8 mouse cellular contexts compared by ENCODE assay signal in genomic region chr13:17944078-17944917, GRCm38 (mm10). TPM values are rescaled to one million over a fixed set of nuclear protein-coding genes. Genes with fewer than 3 reads are reported as not detected.
DNase-seq lines count a peak whose midpoint lies in the region; ATAC-seq and TF ChIP-seq lines count a peak whose summit lies in the region.

Rala (minus strand) TSS chr13:17944239.

- H3K27ac ChIP-seq in CH12.LX (ENCODE audit: insufficient read depth, low read depth): peak within 1 kb of the TSS; percentile 17; the same call in 1 of the 2 replicates
- peak within 1 kb of the TSS; percentile 94 for H3K27ac ChIP-seq in forebrain, embryonic 12.5 days
- H3K27ac ChIP-seq in heart, postnatal 0 days (ENCODE audit: low read depth): peak within 1 kb of the TSS; percentile 92
- H3K27ac ChIP-seq in liver, postnatal 0 days (ENCODE audit: low read depth): peak within 1 kb of the TSS; percentile 89
- peak within 1 kb of the TSS; percentile 98 for H3K27ac ChIP-seq in neural tube, embryonic 14.5 days (ENCODE audit: low read depth, low read length)

- H3K9ac ChIP-seq in CH12.LX (ENCODE audit: insufficient read depth, low read depth): peak within 1 kb of the TSS; percentile 97
- peak within 1 kb of the TSS; percentile 94 for H3K9ac ChIP-seq in forebrain, embryonic 12.5 days
- H3K9ac ChIP-seq in heart, postnatal 0 days (replicated peaks; ENCODE audit: low read depth, low read length): peak within 1 kb of the TSS; percentile 84
- H3K9ac ChIP-seq in liver, postnatal 0 days (replicated peaks): peak within 1 kb of the TSS; percentile 77
- peak within 1 kb of the TSS; percentile 98 for H3K9ac ChIP-seq in neural tube, embryonic 14.5 days (replicated peaks; ENCODE audit: low read depth, low read length)

- no peak for TF ChIP-seq CTCF in CH12.LX (conservative IDR thresholded peaks at IDR 0.05 in 1 of 2, IDR thresholded peaks at IDR 0.05 in 1 of 2; ENCODE audit: low read depth in 2 of 2, low read length in 2 of 2)
- no peak for TF ChIP-seq CTCF in heart, postnatal 0 days (IDR thresholded peaks at IDR 0.05; ENCODE audit: low read depth)
- TF ChIP-seq CTCF in liver, postnatal 0 days (IDR thresholded peaks at IDR 0.05; ENCODE audit: low read depth): no peak

- in situ Hi-C loops in CH12.LX (cut with MboI; ENCODE audit: low pct_ligation_motif_present, low pct_unique_long_range_greater_than_20kb, low sequenced_read_pairs): loop anchor here (10.0 kb wide), 1 partner anchor 51 kb away; the partner anchor contains the start of gene Yae1d1

- dilution Hi-C loops in CH12.LX (cut with MboI; ENCODE audit: extremely low pct_ligation_motif_present, extremely low pct_unique_long_range_greater_than_20kb, low sequenced_read_pairs): no loop called here

- H3K27me3 ChIP-seq in CH12.LX (replicated peaks): no peaks in the 10 kb centered on the region
- peaks cover 6% of the 10 kb centered on the region; the same call in 1 of the 2 replicates for H3K27me3 ChIP-seq in forebrain, embryonic 12.5 days
- no peaks in the 10 kb centered on the region for H3K27me3 ChIP-seq in heart, postnatal 0 days (ENCODE audit: control insufficient read depth, insufficient read depth, low read length)
- no peaks in the 10 kb centered on the region for H3K27me3 ChIP-seq in liver, postnatal 0 days (ENCODE audit: insufficient read depth, low read length)
- H3K27me3 ChIP-seq in neural tube, embryonic 14.5 days (ENCODE audit: control insufficient read depth, insufficient read depth, low read length): no peaks in the 10 kb centered on the region

- TF ChIP-seq POLR2A in CH12.LX (IDR thresholded peaks at IDR 0.05; ENCODE audit: low read depth, low read length): peak; percentile 85

- no peak for TF ChIP-seq RAD21 in CH12.LX (IDR thresholded peaks at IDR 0.05; ENCODE audit: low read depth, low read length)

- H3K4me3 ChIP-seq in CH12.LX (replicated peaks in 1 of 3; ENCODE audit: low read depth in 2 of 3, low read length in 2 of 3, poor library complexity in 1 of 3): peak within 1 kb of the TSS; percentile 75 to 94 (median 75)
- H3K4me3 ChIP-seq in forebrain, embryonic 12.5 days (replicated peaks): peak within 1 kb of the TSS; percentile 94
- H3K4me3 ChIP-seq in heart, postnatal 0 days (ENCODE audit: low read depth, low read length): peak within 1 kb of the TSS; percentile 85
- H3K4me3 ChIP-seq in liver, postnatal 0 days (ENCODE audit: low read depth, low read length): peak within 1 kb of the TSS; percentile 78
- H3K4me3 ChIP-seq in neural tube, embryonic 14.5 days (ENCODE audit: low read depth, low read length): peak within 1 kb of the TSS; percentile 94

- peaks cover 0 to 3% of the 10 kb centered on the region in 2 experiments for H3K36me3 ChIP-seq in CH12.LX (replicated peaks in 1 of 2; ENCODE audit: control insufficient read depth in 1 of 2, insufficient read depth in 1 of 2, low read length in 1 of 2)
- no peaks in the 10 kb centered on the region for H3K36me3 ChIP-seq in forebrain, embryonic 12.5 days (replicated peaks)
- no peaks in the 10 kb centered on the region for H3K36me3 ChIP-seq in heart, postnatal 0 days (replicated peaks; ENCODE audit: control insufficient read depth, insufficient read depth, low read length)
- no peaks in the 10 kb centered on the region for H3K36me3 ChIP-seq in liver, postnatal 0 days (replicated peaks; ENCODE audit: insufficient read depth, low read length)
- no peaks in the 10 kb centered on the region for H3K36me3 ChIP-seq in neural tube, embryonic 14.5 days (ENCODE audit: control insufficient read depth, insufficient read depth, low read length)

- TF ChIP-seq EP300 in CH12.LX (IDR thresholded peaks at IDR 0.05; ENCODE audit: low read length): no peak
- TF ChIP-seq EP300 in heart, postnatal 0 days (IDR thresholded peaks at IDR 0.05; ENCODE audit: low read depth): no peak
- TF ChIP-seq EP300 in liver, postnatal 0 days (IDR thresholded peaks at IDR 0.05; ENCODE audit: low read depth): no peak

- ATAC-seq in forebrain, embryonic 12.5 days (ENCODE audit: low FRiP score): peak; percentile 100
- peak; percentile 99 for ATAC-seq in heart, postnatal 0 days (ENCODE audit: insufficient read depth, low read depth)
- ATAC-seq in liver, postnatal 0 days: peak; percentile 99
- peak; percentile 100 for ATAC-seq in neural tube, embryonic 14.5 days (ENCODE audit: low read depth)

- H3K4me1 ChIP-seq in CH12.LX (ENCODE audit: control insufficient read depth in 1 of 2, insufficient read depth in 2 of 2): peaks cover 4 to 37% of the 10 kb centered on the region in 2 experiments; a peak in 2 of 4 replicates
- H3K4me1 ChIP-seq in forebrain, embryonic 12.5 days: peaks cover 12% of the 10 kb centered on the region
- peaks cover 14% of the 10 kb centered on the region for H3K4me1 ChIP-seq in heart, postnatal 0 days (ENCODE audit: control insufficient read depth, insufficient read depth)
- H3K4me1 ChIP-seq in liver, postnatal 0 days (ENCODE audit: insufficient read depth): peaks cover 12% of the 10 kb centered on the region
- 0 out of 2 replicates have a peak, but pooled peaks cover 8% of the 10 kb centered on the region for H3K4me1 ChIP-seq in neural tube, embryonic 14.5 days (ENCODE audit: control insufficient read depth, insufficient read depth, low read length)

- no peaks in the 10 kb centered on the region for H3K9me3 ChIP-seq in CH12.LX (replicated peaks; ENCODE audit: low read length)
- no peaks in the 10 kb centered on the region for H3K9me3 ChIP-seq in forebrain, embryonic 12.5 days
- no peaks in the 10 kb centered on the region for H3K9me3 ChIP-seq in heart, postnatal 0 days (replicated peaks; ENCODE audit: control insufficient read depth, low read length)
- no peaks in the 10 kb centered on the region for H3K9me3 ChIP-seq in liver, postnatal 0 days (ENCODE audit: low read length)
- H3K9me3 ChIP-seq in neural tube, embryonic 14.5 days (ENCODE audit: control insufficient read depth, low read length): no peaks in the 10 kb centered on the region

- 10% methylated on average over 51 of the region's 69 CpGs for WGBS in forebrain, embryonic 12.5 days
- 11% methylated on average over 34 of the region's 69 CpGs for WGBS in heart, postnatal 0 days
- WGBS in large intestine, adult 2 months: 4% methylated on average over 66 of the region's 69 CpGs
- WGBS in liver, postnatal 0 days (ENCODE audit: insufficient replicate concordance): 8% methylated on average over 54 of the region's 69 CpGs
- 10% methylated on average over 50 of the region's 69 CpGs for WGBS in neural tube, embryonic 14.5 days

- peak; percentile 72 for DNase-seq in CH12.LX (ENCODE audit: extremely low read depth)
- DNase-seq in c-Kit-positive CD71-positive TER-119-negative erythroid progenitor cells, embryonic 14.5 days (ENCODE audit: low read depth): peak; percentile 67
- DNase-seq in heart, postnatal 0 days (ENCODE audit: low spot score): peak; percentile 89
- DNase-seq in large intestine, adult 2 months (ENCODE audit: low read depth, low spot score): peak; percentile 59
- peak; percentile 92 for DNase-seq in liver, postnatal 0 days
- DNase-seq in testis, postnatal 10 days (ENCODE audit: low spot score): peak; percentile 96

- peaks cover 4% of the 10 kb centered on the region; the same call in 1 of the 2 replicates for H3K79me2 ChIP-seq in CH12.LX (replicated peaks; ENCODE audit: control insufficient read depth, extremely low read depth, insufficient read depth, poor library complexity, severe bottlenecking)

- peak within 1 kb of the TSS; percentile 83 for H3K4me2 ChIP-seq in CH12.LX (ENCODE audit: insufficient read depth, low read depth, poor library complexity, severe bottlenecking)
- H3K4me2 ChIP-seq in forebrain, embryonic 12.5 days: peak within 1 kb of the TSS; percentile 75
- peak within 1 kb of the TSS; percentile 80 for H3K4me2 ChIP-seq in heart, postnatal 0 days (ENCODE audit: low read depth, low read length)
- peak within 1 kb of the TSS; percentile 80 for H3K4me2 ChIP-seq in liver, postnatal 0 days (ENCODE audit: low read depth, low read length)
- H3K4me2 ChIP-seq in neural tube, embryonic 14.5 days (ENCODE audit: low read depth, low read length): peak within 1 kb of the TSS; percentile 75

TF ChIP-seq in CH12.LX, 34 proteins besides CTCF, POLR2A, EP300 and RAD21 (continues in another document):
- TF ChIP-seq E2F4 (IDR thresholded peaks at IDR 0.05; ENCODE audit: insufficient replicate concordance, low read depth, low read length): no peak
- TF ChIP-seq MAZ (IDR thresholded peaks at IDR 0.05; ENCODE audit: low read depth, low read length): peak; percentile 79
- peak; percentile 93 for TF ChIP-seq ZMIZ1 (IDR thresholded peaks at IDR 0.05; ENCODE audit: low read depth, low read length)
- peak; percentile 48 for TF ChIP-seq NRF1 (IDR thresholded peaks at IDR 0.05; ENCODE audit: low read depth, low read length)
- no peak for TF ChIP-seq ZNF384 (IDR thresholded peaks at IDR 0.05; ENCODE audit: low read depth, low read length)
- peak; percentile 67 for TF ChIP-seq MXI1 (IDR thresholded peaks at IDR 0.05; ENCODE audit: low read depth, low read length)
- no peak for TF ChIP-seq ZKSCAN1 (IDR thresholded peaks at IDR 0.05; ENCODE audit: borderline replicate concordance, low read depth, low read length)
- TF ChIP-seq ELF1 (IDR thresholded peaks at IDR 0.05; ENCODE audit: low read depth, low read length): peak; percentile 85
- peak; percentile 67; the same call in 1 of the 2 replicates for TF ChIP-seq POLR2AphosphoS2 (IDR thresholded peaks at IDR 0.05; ENCODE audit: low read depth, low read length)
- peak; percentile 76; the same call in 1 of the 2 replicates for TF ChIP-seq KAT2A (IDR thresholded peaks at IDR 0.05; ENCODE audit: insufficient replicate concordance, low read length)
- TF ChIP-seq USF2 (conservative IDR thresholded peaks at IDR 0.05; ENCODE audit: low read depth, low read length): no peak
- 0 out of 2 replicates have a peak, but pooled peaks have one; percentile 18 for TF ChIP-seq MEF2A (IDR thresholded peaks at IDR 0.05; ENCODE audit: borderline replicate concordance, low read depth, low read length)
- TF ChIP-seq SIN3A (IDR thresholded peaks at IDR 0.05; ENCODE audit: low read length): peak; percentile 73
- no peak for TF ChIP-seq RCOR1 (conservative IDR thresholded peaks at IDR 0.05; ENCODE audit: low read depth, low read length)
- TF ChIP-seq MAX (IDR thresholded peaks at IDR 0.05; ENCODE audit: low read length): 0 out of 2 replicates have a peak, but pooled peaks have one; percentile 7

RNA-seq across cellular contexts. Expression of gene Rala, which starts in this region (rescaled TPM):
- total RNA-seq in CH12.LX (2012; rRNA removed): 26.1 and 31.1 TPM in 2 replicates
- total RNA-seq in CH12.LX (2014; rRNA removed): 26.7 and 32.0 TPM in 2 replicates
- polyA plus RNA-seq in CH12.LX (2012; ENCODE audit: insufficient read length, low read depth): 45.3 and 70.1 TPM in 2 replicates
- polyA plus RNA-seq in forebrain, embryonic 12.5 days (2016; fragmentation: Nextera tagmentation; extraction: Ambion mirVana): 134 and 141 TPM in 2 replicates
- total RNA-seq in heart, postnatal 0 days (2014; rRNA removed; ENCODE audit: low replicate concordance): 19.0 and 37.8 TPM in 2 replicates
- 77.0 and 77.1 TPM in 2 replicates for polyA plus RNA-seq in heart, postnatal 0 days (2015; fragmentation: Nextera tagmentation; extraction: Ambion mirVana)
- polyA plus RNA-seq in large intestine, adult 2 months (2012; rRNA removed): 19.9 and 26.9 TPM in 2 replicates
- polyA plus RNA-seq in liver, postnatal 0 days (2015; fragmentation: Nextera tagmentation; extraction: Ambion mirVana): 25.6 and 29.3 TPM in 2 replicates
- polyA plus RNA-seq in neural tube, embryonic 14.5 days (2014; fragmentation: Nextera tagmentation; extraction: Ambion mirVana): 202 and 224 TPM in 2 replicates

Comparison
In these comparisons a context has a peak if more than half of its experiments do, and no peak if none do; other contexts are left out.
1. Peak in every context shown above with its lines: DNase-seq, ATAC-seq, H3K4me3 ChIP-seq and H3K27ac ChIP-seq.
2. H3K27ac ChIP-seq: peak in every context shown above with its lines; median percentile 98 in neural tube, embryonic 14.5 days; 94 in forebrain, embryonic 12.5 days; 92 in heart, postnatal 0 days; 89 in liver, postnatal 0 days; 17 in CH12.LX.